Mouse (Mus musculus) E14TG2a.4 (cell line): ENCODE data around the gene Kat2b.

Source experiments
- CTCF ChIP-seq: conservative IDR thresholded peaks from 2 replicates; pipeline ENCODE4 v1.5.1; 2014; ENCODE audit warnings: low read length
- NANOG ChIP-seq: IDR thresholded peaks from 2 replicates; pipeline ENCODE4 v1.6.1; 2014; ENCODE audit warnings: borderline replicate concordance, low read length, mixed read lengths
- POU5F1 ChIP-seq: IDR thresholded peaks from 2 replicates; pipeline ENCODE4 v1.6.1; 2014; ENCODE audit warnings: low read length, borderline replicate concordance

GRCm38 (mm10) chr17:53578776-53579175 lies 12.1 kb downstream of the Kat2b start:
- no peak for TF ChIP-seq CTCF
- no peak for TF ChIP-seq POU5F1
- TF ChIP-seq NANOG = no peak
